Mouse (Mus musculus): Measurements from ENCODE around the gene Tango6.
"Not testable (repeated sequence)": the region's sequence is repeated elsewhere in the genome, so short reads cannot be mapped to it uniquely, and the experiment has no call there.

Gene Tango6

GRCm38 (mm10) chr8:106761317-106761716 lies 78.4 kb downstream of the Tango6 start:
- no peak for DNase-seq (ENCODE audit: low spot score)

- DNase-seq (ENCODE audit: low spot score): no peak
Observed at GRCm38 (mm10) chr8:106761867-106762523, 79.1 kb downstream of the Tango6 start.

- DNase-seq (ENCODE audit: low spot score): no peak
Observed at GRCm38 (mm10) chr8:106764529-106764928, 81.7 kb downstream of the Tango6 start.

- DNase-seq (ENCODE audit: low spot score): no peak
Observed at GRCm38 (mm10) chr8:106765570-106765969, 82.7 kb downstream of the Tango6 start.

GRCm38 (mm10) chr8:106766736-106767135 lies 83.9 kb downstream of the Tango6 start:
- DNase-seq (ENCODE audit: low spot score): no peak

- DNase-seq (ENCODE audit: low spot score): no peak
Observed at GRCm38 (mm10) chr8:106769147-106769805, 86.4 kb downstream of the Tango6 start.

- peak; percentile 53 for DNase-seq (ENCODE audit: low spot score)
Observed at GRCm38 (mm10) chr8:106770596-106771179, 87.8 kb downstream of the Tango6 start.

GRCm38 (mm10) chr8:106772094-106772493 lies 89.2 kb downstream of the Tango6 start:
- no peak for DNase-seq (ENCODE audit: low spot score)

- DNase-seq (ENCODE audit: low spot score): no peak
Observed at GRCm38 (mm10) chr8:106772501-106772900, 89.6 kb downstream of the Tango6 start.

- DNase-seq (ENCODE audit: low spot score): no peak
Observed at GRCm38 (mm10) chr8:106774567-106775320, 91.9 kb downstream of the Tango6 start.

GRCm38 (mm10) chr8:106789623-106790022 lies 106.8 kb downstream of the Tango6 start:
- no peak for DNase-seq (ENCODE audit: low spot score)

- DNase-seq (ENCODE audit: low spot score): no peak
Observed at GRCm38 (mm10) chr8:106794820-106795219, 112.0 kb downstream of the Tango6 start.

GRCm38 (mm10) chr8:106799821-106800220 lies 117.0 kb downstream of the Tango6 start:
- no peak for DNase-seq (ENCODE audit: low spot score)

GRCm38 (mm10) chr8:106801261-106801660 lies 118.4 kb downstream of the Tango6 start:
- DNase-seq (ENCODE audit: low spot score): no peak

GRCm38 (mm10) chr8:106802384-106803137 lies 119.7 kb downstream of the Tango6 start:
- DNase-seq (ENCODE audit: low spot score): not testable (repeated sequence)

GRCm38 (mm10) chr8:106805859-106806258 lies 123.0 kb downstream of the Tango6 start:
- DNase-seq (ENCODE audit: low spot score): no peak

GRCm38 (mm10) chr8:106807461-106807860 lies 124.6 kb downstream of the Tango6 start:
- DNase-seq (ENCODE audit: low spot score): no peak

- no peak for DNase-seq (ENCODE audit: low spot score)
Observed at GRCm38 (mm10) chr8:106809726-106810125, 126.9 kb downstream of the Tango6 start.

GRCm38 (mm10) chr8:106810406-106810805 lies 127.5 kb downstream of the Tango6 start:
- DNase-seq (ENCODE audit: low spot score): no peak

GRCm38 (mm10) chr8:106812560-106812959 lies 129.7 kb downstream of the Tango6 start:
- DNase-seq (ENCODE audit: low spot score): no peak

- peak; percentile 65 for DNase-seq (ENCODE audit: low spot score)
Observed at GRCm38 (mm10) chr8:106816431-106817170, 133.7 kb downstream of the Tango6 start.
